Mouse (Mus musculus) stomach, embryonic 14.5 days (tissue): Measurements from ENCODE around the gene Gm49396. TPM values are rescaled to one million over a fixed set of nuclear protein-coding genes. Genes with fewer than 3 reads are reported as not detected.

Source experiments
- ATAC-seq: fragments of 200-750 bp; cut with Nextera tagmentation; 2 replicates; pipeline ENCODE4 v1.8.0; 2017; ENCODE audit warnings: low read depth, moderate TSS enrichment; ENCODE audit not compliant: insufficient number of reproducible peaks, insufficient read depth, low FRiP score
- H3K27ac ChIP-seq: fragments of 300-500 bp; sonication (generic); 2 replicates; pipeline ENCODE4 v1.5.1; 2014; ENCODE audit warnings: mild to moderate bottlenecking, low read length, moderate library complexity, mixed read lengths
- H3K27me3 ChIP-seq: fragments of 300-500 bp; sonication (generic); 2 replicates; pipeline ENCODE4 v1.6.1; 2014; ENCODE audit warnings: low read length, control low read depth, mixed read lengths; ENCODE audit not compliant: control insufficient read depth, insufficient read depth
- H3K36me3 ChIP-seq: fragments of 300-500 bp; sonication (generic); 2 replicates; pipeline ENCODE4 v1.6.1; 2014; ENCODE audit warnings: mild to moderate bottlenecking, control low read depth, low read length, moderate library complexity, mixed read lengths; ENCODE audit not compliant: control insufficient read depth, insufficient read depth
- H3K4me1 ChIP-seq: fragments of 300-500 bp; sonication (generic); 2 replicates; pipeline ENCODE4 v1.6.1; 2014; ENCODE audit warnings: low read length, control low read depth, mixed read lengths; ENCODE audit not compliant: control insufficient read depth, insufficient read depth
- H3K4me2 ChIP-seq: fragments of 300-500 bp; sonication (generic); replicated peaks from 2 replicates; pipeline ENCODE4 v1.6.1; 2014; ENCODE audit warnings: low read depth, low read length, control low read depth
- H3K4me3 ChIP-seq: fragments of 300-500 bp; sonication (generic); 2 replicates; pipeline ENCODE4 v1.5.1; 2014; ENCODE audit warnings: low read depth, low read length, control low read depth
- H3K9ac ChIP-seq: fragments of 300-500 bp; sonication (generic); replicated peaks from 2 replicates; pipeline ENCODE4 v1.6.1; 2014; ENCODE audit warnings: low read depth, mild to moderate bottlenecking, control low read depth, low read length, moderate library complexity, mixed read lengths
- H3K9me3 ChIP-seq: fragments of 300-500 bp; sonication (generic); 2 replicates; pipeline ENCODE4 v1.6.1; 2016; ENCODE audit warnings: low read depth, low read length, control low read depth; ENCODE audit not compliant: control insufficient read depth
- WGBS: fragments of 180-500 bp; shearing (Covaris S2); extraction: QIAGEN DNeasy Blood & Tissue Kit; methylation state at CpG from one replicate; pipeline ENCODE4 v1.1.7; 2014; 5-methylcytosine and 5-hydroxymethylcytosine counted together
- polyA plus RNA-seq: library from polyadenylated mRNA; unstranded; fragments of >200 nt; fragmentation: Nextera tagmentation; extraction: Ambion mirVana; gene quantifications from 2 replicates; pipeline ENCODE4 v1.2.1, GENCODE M21; 2014

Gene Gm49396
- polyA plus RNA-seq, 1 experiment from 2014 or later: 10.0 TPM

DNA sequence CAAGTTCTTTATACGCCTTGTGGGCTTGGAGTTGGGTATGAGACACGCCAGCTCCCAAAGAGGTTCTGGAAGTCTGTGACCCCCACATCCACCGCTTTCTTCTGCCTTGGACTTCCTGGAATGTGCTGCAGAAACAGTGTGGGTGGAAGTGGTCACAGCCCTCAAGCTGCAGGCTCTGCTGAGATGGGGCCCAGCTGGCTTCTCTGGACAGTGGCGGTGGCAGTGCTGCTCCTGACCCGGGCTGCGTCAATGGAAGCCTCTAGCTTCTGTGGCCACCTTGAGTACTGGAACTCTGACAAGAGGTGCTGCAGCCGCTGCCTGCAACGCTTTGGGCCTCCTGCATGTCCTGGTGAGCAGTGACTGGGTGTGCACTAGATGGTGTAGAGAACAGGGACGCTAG, 2.9 kb downstream of the Gm49396 start:
- 80% methylated on average over 9 of the region's 9 CpGs for WGBS
- Histone ChIP-seq H3K4me1 (no peaks in the 10 kb centered on the region), H3K9ac (no peak overlapping the region), H3K36me3 (peaks cover 45% of the 10 kb centered on the region), H3K4me3 (no peak overlapping the region), H3K27ac (no peak overlapping the region), H3K27me3 (no peaks in the 10 kb centered on the region), H3K4me2 (no peak overlapping the region), H3K9me3 (no peaks in the 10 kb centered on the region)
- ATAC-seq: no peak

DNA sequence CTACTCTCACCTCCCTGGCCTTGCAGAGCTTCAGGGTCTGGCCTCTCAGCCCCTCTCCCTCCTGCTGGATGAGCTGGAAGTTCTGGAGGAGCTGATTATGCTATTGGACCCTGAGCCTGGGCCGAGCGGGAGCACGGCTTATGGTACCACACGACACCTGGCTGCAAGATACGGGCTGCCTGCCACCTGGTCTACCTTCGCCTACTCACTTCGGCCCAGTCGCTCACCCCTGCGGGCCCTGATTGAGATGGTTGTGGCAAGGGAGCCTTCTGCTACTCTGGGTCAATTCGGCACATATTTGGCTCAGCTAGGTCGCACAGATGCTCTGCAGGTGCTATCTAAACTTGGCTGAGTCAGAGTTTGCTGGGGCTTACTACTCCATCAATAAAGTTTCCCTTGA, 4.4 kb downstream of the Gm49396 start:
- Histone ChIP-seq H3K4me1 (no peaks in the 10 kb centered on the region), H3K9me3 (no peaks in the 10 kb centered on the region)
- WGBS: 88% methylated on average over 11 of the region's 11 CpGs

DNA sequence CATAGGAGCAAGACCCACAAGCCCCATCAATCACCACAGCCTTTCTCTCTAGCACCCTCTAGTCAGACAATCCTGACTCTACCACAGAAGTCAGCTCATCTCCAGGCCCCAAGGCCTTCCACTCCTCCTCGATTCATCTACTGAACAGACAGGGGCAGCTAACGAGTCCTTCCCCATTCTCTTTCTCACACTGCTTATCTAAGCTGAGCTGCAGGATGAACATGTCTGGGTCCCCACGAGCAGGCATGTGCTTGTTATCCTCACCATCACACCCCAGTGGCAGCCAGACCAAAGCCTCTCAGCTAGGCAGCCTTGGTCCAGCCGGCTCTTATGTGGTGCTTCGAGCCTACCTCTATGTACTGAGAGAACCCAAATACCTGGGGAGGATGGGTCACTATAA, 9.2 kb downstream of the Gm49396 start:
- H3K36me3 ChIP-seq: peaks cover 91% of the 10 kb centered on the region
- no peaks in the 10 kb centered on the region for H3K9me3 ChIP-seq
- ATAC-seq: no peak
- no peaks in the 10 kb centered on the region for H3K27me3 ChIP-seq
- no peak overlapping the region for H3K27ac ChIP-seq
- no peak overlapping the region for H3K4me3 ChIP-seq
- no peak overlapping the region for H3K9ac ChIP-seq
- no peak overlapping the region for H3K4me2 ChIP-seq
- WGBS: 88% methylated on average over 5 of the region's 5 CpGs
- no peaks in the 10 kb centered on the region for H3K4me1 ChIP-seq

More for the DNA sequence above, 4.4 kb downstream of the Gm49396 start:
- Histone ChIP-seq H3K27ac (no peak overlapping the region), H3K4me3 (no peak overlapping the region), H3K27me3 (no peaks in the 10 kb centered on the region), H3K9ac (no peak overlapping the region), H3K4me2 (no peak overlapping the region), H3K36me3 (peaks cover 58% of the 10 kb centered on the region)
- ATAC-seq: no peak

DNA sequence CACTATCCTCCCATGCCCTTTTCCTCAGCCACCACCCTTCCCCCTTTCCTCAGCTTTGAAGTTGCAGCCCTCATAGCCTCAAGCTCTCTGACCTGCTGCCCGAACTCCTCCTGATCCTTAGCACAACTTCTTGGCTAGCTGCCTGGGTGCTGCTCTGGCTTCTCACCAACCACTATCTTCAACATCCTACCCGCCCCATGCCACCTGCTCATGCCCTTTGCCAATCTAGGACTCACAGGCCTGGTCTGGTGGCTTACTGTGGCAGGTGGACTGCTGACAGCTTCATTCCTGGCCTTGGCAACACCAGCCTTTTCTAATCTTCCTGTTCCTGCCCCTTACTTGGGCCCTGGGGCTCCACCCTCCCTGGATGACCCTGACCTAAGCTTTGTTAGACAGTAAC, 9.8 kb downstream of the Gm49396 start:
- H3K4me2 ChIP-seq: no peak overlapping the region
- no peaks in the 10 kb centered on the region for H3K4me1 ChIP-seq
- no peaks in the 10 kb centered on the region for H3K9me3 ChIP-seq
- H3K36me3 ChIP-seq: peaks cover 97% of the 10 kb centered on the region
- H3K27me3 ChIP-seq: no peaks in the 10 kb centered on the region
- no peak overlapping the region for H3K27ac ChIP-seq
- no peak for ATAC-seq
- no peak overlapping the region for H3K4me3 ChIP-seq
- 83% methylated on average over 2 of the region's 2 CpGs for WGBS
- no peak overlapping the region for H3K9ac ChIP-seq

DNA sequence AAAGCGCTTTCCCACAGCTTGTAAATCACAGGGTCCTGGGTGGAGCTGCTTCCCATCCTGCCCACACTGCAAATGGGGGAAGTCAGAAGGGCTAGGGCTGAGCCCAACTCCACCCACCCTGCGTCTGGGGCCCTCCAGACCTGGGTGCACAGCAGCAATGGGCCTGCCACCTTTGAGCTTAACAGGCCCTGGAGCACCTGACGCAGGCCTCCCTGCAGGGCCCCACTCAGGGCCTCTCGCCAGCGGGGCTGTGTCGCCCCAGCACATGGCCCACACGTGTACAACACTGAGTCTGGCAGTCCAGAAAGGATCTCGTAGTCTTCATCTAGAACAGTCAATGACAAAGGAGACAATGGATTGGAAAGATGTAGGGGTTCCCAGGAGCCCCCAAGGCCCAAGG, 16.8 kb downstream of the Gm49396 start:
- Histone ChIP-seq H3K4me1 (no peaks in the 10 kb centered on the region), H3K9ac (no peak overlapping the region), H3K9me3 (no peaks in the 10 kb centered on the region), H3K36me3 (peaks cover 97% of the 10 kb centered on the region), H3K4me2 (no peak overlapping the region), H3K27me3 (no peaks in the 10 kb centered on the region), H3K4me3 (no peak overlapping the region), H3K27ac (no peak overlapping the region)
- ATAC-seq: no peak
- 93% methylated on average over 8 of the region's 8 CpGs for WGBS

DNA sequence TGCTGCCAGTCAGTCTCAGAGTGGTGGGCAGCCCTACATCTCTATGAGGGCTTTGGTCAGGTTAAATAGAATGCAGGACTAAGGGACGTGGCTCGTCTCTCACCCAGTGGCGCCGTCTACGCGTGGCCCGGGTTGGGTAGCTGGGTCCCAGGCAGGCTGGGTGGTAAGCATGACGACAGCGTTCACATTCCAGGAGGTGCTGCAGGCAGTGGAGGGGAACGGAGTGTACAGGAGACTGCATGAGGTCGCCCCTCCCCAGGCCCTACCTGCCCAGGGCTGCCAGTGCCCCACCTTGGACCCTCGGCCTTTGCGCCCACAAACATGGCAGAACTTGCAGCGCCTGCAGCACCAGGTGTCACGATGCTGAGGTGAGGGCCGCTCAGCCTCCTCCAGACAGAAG, 18.4 kb downstream of the Gm49396 start:
- Histone ChIP-seq H3K4me2 (no peak overlapping the region), H3K36me3 (peaks cover 97% of the 10 kb centered on the region), H3K4me1 (peaks cover 2% of the 10 kb centered on the region; the same call in 1 of the 2 replicates), H3K9ac (no peak overlapping the region), H3K4me3 (no peak overlapping the region), H3K27ac (no peak overlapping the region), H3K9me3 (no peaks in the 10 kb centered on the region), H3K27me3 (no peaks in the 10 kb centered on the region)
- WGBS: 96% methylated on average over 16 of the region's 16 CpGs
- ATAC-seq: no peak

DNA sequence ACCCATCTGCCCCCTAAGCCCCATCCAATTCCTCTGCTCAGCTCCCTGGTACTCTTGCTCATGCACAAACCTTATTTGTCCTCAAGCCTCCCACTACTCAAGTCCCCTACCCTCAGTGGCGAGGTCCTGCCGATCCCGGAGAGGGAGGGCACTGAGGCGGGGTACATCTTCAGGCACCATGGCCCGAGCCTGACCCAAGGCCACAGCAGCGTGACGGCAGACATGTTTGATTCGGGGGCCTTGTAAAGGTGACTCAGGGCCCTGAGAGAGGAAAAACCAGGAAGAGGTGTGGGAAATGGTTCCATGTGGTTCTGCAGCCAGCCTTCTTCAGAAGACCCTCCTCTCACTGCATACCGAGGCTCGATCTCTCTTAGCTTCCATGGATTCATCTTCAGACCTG, 21.2 kb downstream of the Gm49396 start:
- H3K27ac ChIP-seq: no peak overlapping the region
- H3K9ac ChIP-seq: no peak overlapping the region
- 93% methylated on average over 10 of the region's 10 CpGs for WGBS
- no peaks in the 10 kb centered on the region for H3K27me3 ChIP-seq
- peaks cover 12% of the 10 kb centered on the region; the same call in 1 of the 2 replicates for H3K4me1 ChIP-seq
- no peak overlapping the region for H3K4me2 ChIP-seq
- ATAC-seq: no peak
- no peaks in the 10 kb centered on the region for H3K9me3 ChIP-seq
- peaks cover 71% of the 10 kb centered on the region for H3K36me3 ChIP-seq
- H3K4me3 ChIP-seq: no peak overlapping the region

DNA sequence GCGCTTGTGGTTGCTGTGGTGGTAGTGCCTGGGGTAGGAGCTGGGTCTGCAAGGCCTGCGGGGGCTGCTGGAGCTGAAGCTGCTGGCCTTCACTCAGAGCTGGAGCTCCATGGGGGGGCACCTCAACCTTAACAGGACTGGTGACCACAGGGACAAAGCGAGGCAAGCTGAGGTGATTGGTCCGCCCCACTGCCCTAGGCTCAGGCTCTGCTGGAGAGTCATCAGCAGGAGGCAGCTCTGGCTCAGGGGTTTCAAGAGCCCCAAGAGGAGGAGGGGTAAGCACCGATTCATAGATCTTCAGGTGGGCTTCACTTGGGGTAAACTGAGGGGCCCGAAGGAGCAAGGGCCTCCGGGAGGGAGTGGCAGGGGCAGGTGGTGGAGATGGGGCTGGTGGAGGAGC, 22.0 kb downstream of the Gm49396 start:
- H3K9me3 ChIP-seq: no peaks in the 10 kb centered on the region
- H3K27ac ChIP-seq: no peak overlapping the region
- peaks cover 63% of the 10 kb centered on the region for H3K36me3 ChIP-seq
- H3K4me3 ChIP-seq: no peak overlapping the region
- 93% methylated on average over 7 of the region's 7 CpGs for WGBS
- no peak overlapping the region for H3K4me2 ChIP-seq
- H3K4me1 ChIP-seq: peaks cover 17% of the 10 kb centered on the region; the same call in 1 of the 2 replicates
- no peak overlapping the region for H3K9ac ChIP-seq
- ATAC-seq: no peak
- H3K27me3 ChIP-seq: no peaks in the 10 kb centered on the region

DNA sequence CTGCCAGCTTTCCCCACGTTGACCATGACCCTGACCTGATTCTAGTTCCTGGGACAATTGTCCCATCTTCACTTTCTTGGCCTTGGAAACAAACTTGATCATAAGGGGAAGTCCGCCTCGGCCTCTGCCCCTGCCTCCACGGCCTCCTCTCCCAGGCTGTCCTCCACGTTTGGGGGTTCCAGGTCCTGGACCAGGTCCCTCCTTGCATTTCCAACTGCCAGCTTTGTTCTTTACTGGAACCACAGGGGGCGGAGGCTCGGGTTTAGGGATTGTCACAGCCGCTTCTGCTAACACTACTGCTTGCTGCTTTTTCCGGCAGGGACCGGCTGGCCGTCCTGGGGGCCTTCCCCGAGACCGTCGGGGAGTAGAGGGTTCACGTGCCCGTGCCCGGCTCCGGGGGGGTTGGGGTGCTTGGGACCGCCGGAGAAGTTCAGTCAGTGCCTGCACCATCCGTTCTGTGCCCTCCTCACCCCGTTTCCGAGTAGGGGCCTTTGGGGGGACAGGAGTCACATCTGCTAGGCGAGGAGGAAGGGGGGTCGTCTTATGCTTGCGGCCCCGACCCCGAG, 23.4 kb downstream of the Gm49396 start:
- Histone ChIP-seq H3K4me2 (no peak overlapping the region; the same call in 1 of the 2 replicates), H3K4me1 (peaks cover 17% of the 10 kb centered on the region; the same call in 1 of the 2 replicates), H3K9me3 (no peaks in the 10 kb centered on the region), H3K4me3 (0 out of 2 replicates have a peak overlapping the region, but pooled peaks have one; percentile 91), H3K9ac (no peak overlapping the region), H3K27me3 (no peaks in the 10 kb centered on the region), H3K27ac (no peak overlapping the region), H3K36me3 (peaks cover 52% of the 10 kb centered on the region)
- ATAC-seq: no peak
- 90% methylated on average over 28 of the region's 28 CpGs for WGBS
